Mouse (Mus musculus) intestine, embryonic 15.5 days (tissue): ENCODE results near the gene Kantr. TPM values are rescaled to one million over a fixed set of nuclear protein-coding genes. Genes with fewer than 3 reads are reported as not detected.
A peak's percentile ranks its signal among the peaks of the same experiment; 100 is the strongest.

ENCODE experiments used
- ATAC-seq: fragments of 200-750 bp; cut with Nextera tagmentation; 2 replicates; pipeline ENCODE4 v1.8.0; 2017; ENCODE audit warnings: moderate TSS enrichment, moderate library complexity
- H3K27ac ChIP-seq: fragments of 300-500 bp; sonication (generic); 2 replicates; pipeline ENCODE4 v1.5.1; 2015; ENCODE audit warnings: mild to moderate bottlenecking, inconsistent platforms
- H3K27me3 ChIP-seq: fragments of 300-500 bp; sonication (generic); replicated peaks from 2 replicates; pipeline ENCODE4 v1.6.1; 2015; ENCODE audit warnings: inconsistent platforms
- H3K36me3 ChIP-seq: fragments of 300-500 bp; sonication (generic); 2 replicates; pipeline ENCODE4 v1.6.1; 2015; ENCODE audit warnings: inconsistent platforms
- H3K4me1 ChIP-seq: fragments of 300-500 bp; sonication (generic); replicated peaks from 2 replicates; pipeline ENCODE4 v1.6.1; 2015; ENCODE audit warnings: inconsistent platforms
- H3K4me2 ChIP-seq: fragments of 300-500 bp; sonication (generic); replicated peaks from 2 replicates; pipeline ENCODE4 v1.6.1; 2015; ENCODE audit warnings: mild to moderate bottlenecking, inconsistent platforms
- H3K4me3 ChIP-seq: fragments of 300-500 bp; sonication (generic); replicated peaks from 2 replicates; pipeline ENCODE4 v1.5.1; 2015; ENCODE audit warnings: inconsistent platforms
- H3K9ac ChIP-seq: fragments of 300-500 bp; sonication (generic); 2 replicates; pipeline ENCODE4 v1.6.1; 2015; ENCODE audit warnings: inconsistent platforms
- H3K9me3 ChIP-seq: fragments of 300-500 bp; sonication (generic); 2 replicates; pipeline ENCODE4 v1.6.1; 2016; ENCODE audit warnings: inconsistent platforms
- WGBS: fragments of 180-500 bp; shearing (Covaris S2); methylation state at CpG from one replicate; pipeline ENCODE4 v1.1.7; 2015; 5-methylcytosine and 5-hydroxymethylcytosine counted together
- polyA plus RNA-seq: library from polyadenylated mRNA; unstranded; fragments of >200 nt; fragmentation: Nextera tagmentation; extraction: Ambion mirVana; gene quantifications from 2 replicates; pipeline ENCODE4 v1.2.1, GENCODE M21; 2015

Gene Kantr
- polyA plus RNA-seq, result 12.9 and 14.4 TPM in 2 replicates

- peak within 1 kb of the TSS; percentile 52 for H3K4me3 ChIP-seq
- no peaks in the 10 kb centered on the region for H3K27me3 ChIP-seq
- H3K9ac ChIP-seq, result peak within 1 kb of the TSS; percentile 53
- no peaks in the 10 kb centered on the region for H3K4me1 ChIP-seq
- H3K4me2 ChIP-seq, result peak within 1 kb of the TSS; percentile 59
- H3K9me3 ChIP-seq, result no peaks in the 10 kb centered on the region
- peak within 1 kb of the TSS; percentile 51 for H3K27ac ChIP-seq
- no peaks in the 10 kb centered on the region for H3K36me3 ChIP-seq
- 16% methylated on average over 29 of the region's 29 CpGs for WGBS
- peak; percentile 99 for ATAC-seq
Measured at GRCm38 (mm10) chrX:152326996-152327688, at the start of gene Kantr. Gene Kantr (minus strand): TSS chrX:152327495.

- WGBS, result 18% methylated on average over 22 of the region's 24 CpGs
Measured at GRCm38 (mm10) chrX:152368397-152369273, 41.3 kb upstream of the Kantr start, which contains the start of gene Gpr173. Gene Gpr173 (minus strand): TSS chrX:152368704.

GRCm38 (mm10) chrX:152368054-152368396 is 40.7 kb upstream of the Kantr start:
- peak overlapping the region; percentile 49 for H3K4me3 ChIP-seq
- H3K9me3 ChIP-seq, result no peaks in the 10 kb centered on the region
- H3K4me1 ChIP-seq, result no peaks in the 10 kb centered on the region
- peak overlapping the region; percentile 60 for H3K4me2 ChIP-seq
- no peaks in the 10 kb centered on the region for H3K36me3 ChIP-seq
- ATAC-seq, result no peak
- 32% methylated on average over 4 of the region's 4 CpGs for WGBS
- peak overlapping the region; percentile 45 for H3K9ac ChIP-seq
- H3K27ac ChIP-seq, result no peak overlapping the region
- H3K27me3 ChIP-seq, result peaks cover 4% of the 10 kb centered on the region; the same call in 1 of the 2 replicates

More at GRCm38 (mm10) chrX:152368397-152369273, 41.3 kb upstream of the Kantr start, which contains the start of gene Gpr173:
- no peaks in the 10 kb centered on the region for H3K36me3 ChIP-seq
- no peaks in the 10 kb centered on the region for H3K9me3 ChIP-seq
- peak within 1 kb of the TSS; percentile 49 for H3K4me3 ChIP-seq
- H3K27ac ChIP-seq, result no peak within 1 kb of the TSS
- peak within 1 kb of the TSS; percentile 45 for H3K9ac ChIP-seq
- H3K4me2 ChIP-seq, result peak within 1 kb of the TSS; percentile 60
- peaks cover 4% of the 10 kb centered on the region; the same call in 1 of the 2 replicates for H3K27me3 ChIP-seq
- no peaks in the 10 kb centered on the region for H3K4me1 ChIP-seq
- ATAC-seq, result peak; percentile 97

GRCm38 (mm10) chrX:152366418-152366817 is 39.1 kb upstream of the Kantr start:
- no peaks in the 10 kb centered on the region for H3K9me3 ChIP-seq
- H3K4me1 ChIP-seq, result no peaks in the 10 kb centered on the region
- H3K36me3 ChIP-seq, result no peaks in the 10 kb centered on the region
- H3K27me3 ChIP-seq, result peaks cover 4% of the 10 kb centered on the region; the same call in 1 of the 2 replicates
- no peak overlapping the region for H3K9ac ChIP-seq
- H3K4me2 ChIP-seq, result no peak overlapping the region
- H3K27ac ChIP-seq, result no peak overlapping the region
- 60% methylated on average over 2 of the region's 2 CpGs for WGBS
- no peak overlapping the region for H3K4me3 ChIP-seq
- no peak for ATAC-seq

GRCm38 (mm10) chrX:152352553-152353153 is 25.4 kb upstream of the Kantr start:
- ATAC-seq, result peak; percentile 87
- Histone ChIP-seq H3K9me3 (no peaks in the 10 kb centered on the region), H3K36me3 (no peaks in the 10 kb centered on the region), H3K27me3 (peaks cover 7% of the 10 kb centered on the region; the same call in 1 of the 2 replicates), H3K4me2 (no peak overlapping the region), H3K4me1 (no peaks in the 10 kb centered on the region), H3K9ac (no peak overlapping the region), H3K4me3 (no peak overlapping the region), H3K27ac (no peak overlapping the region)
- 16% methylated on average over 5 of the region's 5 CpGs for WGBS

- Histone ChIP-seq H3K27me3 (peaks cover 14% of the 10 kb centered on the region), H3K9me3 (no peaks in the 10 kb centered on the region), H3K4me1 (no peaks in the 10 kb centered on the region), H3K4me3 (no peak overlapping the region), H3K9ac (no peak overlapping the region), H3K27ac (no peak overlapping the region), H3K36me3 (no peaks in the 10 kb centered on the region), H3K4me2 (no peak overlapping the region)
- ATAC-seq, result no peak
- WGBS, result 96% methylated on average over 14 of the region's 14 CpGs
Measured at GRCm38 (mm10) chrX:152347041-152347440, 19.7 kb upstream of the Kantr start.

GRCm38 (mm10) chrX:152346587-152346986 is 19.3 kb upstream of the Kantr start:
- Histone ChIP-seq H3K4me3 (no peak overlapping the region), H3K4me1 (no peaks in the 10 kb centered on the region), H3K9ac (no peak overlapping the region), H3K27ac (no peak overlapping the region), H3K4me2 (no peak overlapping the region), H3K36me3 (no peaks in the 10 kb centered on the region), H3K9me3 (no peaks in the 10 kb centered on the region), H3K27me3 (peaks cover 14% of the 10 kb centered on the region)
- WGBS, result 92% methylated on average over 15 of the region's 15 CpGs
- ATAC-seq, result no peak

- peak overlapping the region; percentile 67 for H3K27ac ChIP-seq
- no peaks in the 10 kb centered on the region for H3K36me3 ChIP-seq
- H3K9me3 ChIP-seq, result no peaks in the 10 kb centered on the region
- peaks cover 15% of the 10 kb centered on the region; the same call in 1 of the 2 replicates for H3K27me3 ChIP-seq
- H3K4me2 ChIP-seq, result peak overlapping the region; percentile 61
- no peak overlapping the region for H3K9ac ChIP-seq
- no peak for ATAC-seq
- 32% methylated on average over 6 of the region's 6 CpGs for WGBS
- no peaks in the 10 kb centered on the region for H3K4me1 ChIP-seq
- H3K4me3 ChIP-seq, result peak overlapping the region; percentile 24
Measured at GRCm38 (mm10) chrX:152342903-152343302, 15.6 kb upstream of the Kantr start.

- peak within 1 kb of the TSS; percentile 61 for H3K4me2 ChIP-seq
- peak within 1 kb of the TSS; percentile 69 for H3K9ac ChIP-seq
- WGBS, result 15% methylated on average over 16 of the region's 27 CpGs
- no peaks in the 10 kb centered on the region for H3K9me3 ChIP-seq
- peaks cover 15% of the 10 kb centered on the region; the same call in 1 of the 2 replicates for H3K27me3 ChIP-seq
- peak; percentile 99 for ATAC-seq
- H3K4me1 ChIP-seq, result no peaks in the 10 kb centered on the region
- H3K27ac ChIP-seq, result peak within 1 kb of the TSS; percentile 83
- H3K4me3 ChIP-seq, result peak within 1 kb of the TSS; percentile 56
- no peaks in the 10 kb centered on the region for H3K36me3 ChIP-seq
Measured at GRCm38 (mm10) chrX:152342358-152342901, 15.1 kb upstream of the Kantr start, which contains the start of gene Tspyl2. Gene Tspyl2 (minus strand): TSS chrX:152342425.

GRCm38 (mm10) chrX:152341496-152341895 is 14.2 kb upstream of the Kantr start:
- Histone ChIP-seq H3K9ac (peak overlapping the region; percentile 69), H3K36me3 (no peaks in the 10 kb centered on the region), H3K9me3 (no peaks in the 10 kb centered on the region), H3K4me3 (peak overlapping the region; percentile 56), H3K4me2 (peak overlapping the region; percentile 61), H3K27ac (peak overlapping the region; percentile 83; the same call in 1 of the 2 replicates), H3K4me1 (no peaks in the 10 kb centered on the region), H3K27me3 (peaks cover 11% of the 10 kb centered on the region; the same call in 1 of the 2 replicates)
- no peak for ATAC-seq
- 29% methylated on average over 11 of the region's 11 CpGs for WGBS

- peak overlapping the region; percentile 27 for H3K4me3 ChIP-seq
- WGBS, result 13% methylated on average over 33 of the region's 33 CpGs
- H3K27me3 ChIP-seq, result 0 out of 2 replicates have a peak, but pooled peaks cover 6% of the 10 kb centered on the region
- peak overlapping the region; percentile 39 for H3K9ac ChIP-seq
- H3K9me3 ChIP-seq, result no peaks in the 10 kb centered on the region
- peak; percentile 99 for ATAC-seq
- H3K4me2 ChIP-seq, result peak overlapping the region; percentile 58
- no peaks in the 10 kb centered on the region for H3K36me3 ChIP-seq
- H3K4me1 ChIP-seq, result no peaks in the 10 kb centered on the region
- H3K27ac ChIP-seq, result peak overlapping the region; percentile 82
Measured at GRCm38 (mm10) chrX:152336546-152337332, 9.4 kb upstream of the Kantr start.
